Mouse (Mus musculus): Measurements from ENCODE around the gene Bach1.

The Bach1 gene

DNA sequence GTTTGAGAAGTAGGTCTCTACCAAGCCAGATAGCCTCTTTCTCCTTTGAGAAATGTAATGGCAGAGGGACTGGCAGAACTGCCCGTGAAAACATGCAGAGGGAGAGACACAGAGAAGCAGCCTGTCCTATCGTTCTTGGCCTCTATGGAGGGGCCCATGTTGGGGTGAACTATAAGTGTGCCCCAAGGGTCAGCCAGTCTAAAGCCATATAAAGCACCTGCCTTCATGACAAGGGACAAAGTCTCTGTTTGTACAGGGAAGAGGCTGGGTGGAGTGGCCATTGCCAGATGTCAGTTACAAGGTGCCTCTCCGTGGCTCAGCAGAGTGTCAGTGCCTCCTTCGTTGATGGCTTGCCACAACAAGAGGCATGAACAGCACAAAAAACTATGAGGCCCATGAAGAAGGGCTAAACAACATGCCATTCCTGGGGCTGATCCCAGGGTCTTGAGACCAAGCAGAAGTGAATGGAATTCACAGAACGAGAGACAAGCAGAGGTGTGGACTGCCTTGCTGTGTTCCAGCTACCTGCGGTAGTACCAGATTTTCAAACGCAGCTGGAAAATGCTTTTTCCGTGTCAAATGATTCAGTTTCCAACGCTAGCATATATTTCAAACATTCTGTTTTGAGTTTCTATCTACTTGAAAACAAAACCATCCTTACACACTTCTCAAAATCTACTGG lies 42.4 kb downstream of the Bach1 start:
- no peak for DNase-seq (ENCODE audit: low read depth, low spot score)

DNA sequence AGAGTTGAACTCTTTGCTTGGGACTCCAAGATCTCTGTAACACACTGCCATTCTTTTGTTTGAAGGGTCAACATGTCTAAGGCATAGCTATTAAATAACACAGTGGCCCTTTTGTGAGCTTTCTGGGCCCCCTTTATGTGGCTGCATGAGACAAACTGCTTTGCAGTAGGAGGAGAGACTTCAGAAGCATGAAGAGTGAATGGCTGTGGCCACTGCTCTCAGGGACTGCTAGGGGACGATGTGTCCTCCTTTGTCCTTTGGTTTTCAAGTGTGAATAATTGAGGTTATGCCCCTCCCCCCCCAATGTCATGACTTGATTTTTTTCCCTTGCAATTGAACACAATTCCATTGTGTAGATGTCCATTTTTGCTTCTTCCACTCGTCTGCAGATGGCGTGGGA lies 44.9 kb downstream of the Bach1 start:
- DNase-seq (ENCODE audit: low read depth, low spot score), result no peak

DNA sequence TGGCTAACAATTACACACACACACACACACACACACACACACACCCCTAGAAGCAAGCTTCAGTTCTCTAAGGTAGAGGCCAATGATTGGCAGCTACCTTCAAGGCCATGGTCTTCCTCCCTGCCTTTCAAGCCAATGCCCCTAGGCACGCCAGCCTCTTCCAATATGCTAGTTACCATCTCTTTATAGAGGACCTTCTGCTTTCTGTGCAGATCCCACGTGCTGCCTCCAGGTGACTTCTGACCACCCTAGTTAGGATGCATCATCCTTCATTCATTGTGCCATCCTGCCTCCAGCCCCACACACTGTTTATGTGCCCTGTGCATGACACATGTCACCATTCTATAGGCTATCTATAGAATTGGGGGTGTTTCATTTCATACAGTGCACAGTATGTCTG lies 45.6 kb downstream of the Bach1 start:
- no peak for DNase-seq (ENCODE audit: low read depth, low spot score)

DNA sequence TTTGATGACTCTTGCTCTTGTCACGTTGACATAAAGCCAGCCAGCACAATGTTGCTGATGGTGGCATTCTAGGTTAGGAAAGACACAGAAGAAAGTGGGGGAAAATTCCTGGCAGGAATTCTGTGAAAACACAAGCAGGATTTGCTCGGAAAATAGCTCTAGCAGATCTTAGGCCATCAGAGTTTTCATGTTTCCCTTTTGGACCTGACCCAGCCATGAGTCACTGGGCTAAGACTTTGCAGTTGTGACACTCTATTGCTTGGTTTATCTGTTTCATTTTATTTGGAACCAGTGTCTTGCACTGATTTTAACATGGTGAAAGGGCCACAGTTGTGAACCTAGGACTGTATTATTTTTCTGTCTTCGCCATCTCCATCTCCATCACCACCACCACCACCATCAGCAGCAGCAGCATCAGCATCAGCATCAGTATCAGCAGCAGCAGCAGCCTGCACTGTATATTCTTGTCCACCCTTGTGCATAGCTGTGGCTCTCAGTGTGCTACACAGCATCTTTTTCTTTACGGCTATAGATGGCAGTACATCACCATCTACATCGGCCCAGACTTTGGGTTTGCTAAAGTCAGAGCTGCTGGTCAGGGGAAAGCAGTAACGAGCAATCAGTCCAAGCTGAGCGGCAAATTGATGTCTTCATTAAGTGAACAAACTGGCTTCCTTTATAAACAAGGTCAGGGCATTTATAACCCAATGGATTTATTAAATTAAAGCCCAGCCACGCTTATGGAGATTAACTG lies 46.6 kb downstream of the Bach1 start:
- DNase-seq (ENCODE audit: low read depth, low spot score), result no peak

DNA sequence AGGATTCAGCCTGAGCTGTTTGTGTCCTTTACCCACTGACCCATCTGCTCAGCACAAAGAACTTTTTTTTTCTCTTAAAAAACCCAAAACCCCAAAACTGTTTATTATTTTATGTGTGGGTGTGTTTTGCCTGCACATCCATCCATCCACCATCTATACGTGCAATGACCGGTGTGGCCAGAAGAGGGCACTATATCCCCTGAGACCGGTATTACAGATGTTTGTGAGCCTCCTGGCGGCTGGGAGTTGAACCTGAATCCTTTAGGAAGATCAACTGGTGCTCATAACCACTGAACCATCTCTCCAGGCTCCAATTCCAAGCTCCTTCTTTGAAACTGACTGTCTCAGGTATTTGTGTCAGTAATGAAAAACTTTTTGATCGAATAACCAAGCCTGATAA lies 48.0 kb downstream of the Bach1 start:
- peak; percentile 24 for DNase-seq (ENCODE audit: low read depth, low spot score)

DNA sequence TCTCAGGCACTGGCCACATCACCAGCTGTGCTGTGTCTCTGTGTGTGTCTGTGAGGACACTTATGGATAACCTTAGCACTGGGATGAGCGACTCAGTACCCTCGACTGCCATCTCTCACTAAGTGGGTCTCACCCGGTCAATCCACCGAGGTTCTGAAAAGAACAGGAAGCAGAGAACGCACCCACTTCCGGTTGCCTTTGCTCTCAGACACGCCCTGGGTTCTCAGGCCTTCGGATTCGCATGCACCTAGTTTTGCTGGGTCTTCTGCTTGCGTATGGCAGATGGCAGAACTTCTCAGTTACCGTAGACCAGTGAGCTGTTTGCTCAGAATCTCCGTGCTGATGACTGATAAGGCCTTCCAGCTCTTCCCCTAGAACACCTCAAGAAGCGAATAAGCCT lies 52.5 kb downstream of the Bach1 start:
- DNase-seq (ENCODE audit: low read depth, low spot score), result no peak

DNA sequence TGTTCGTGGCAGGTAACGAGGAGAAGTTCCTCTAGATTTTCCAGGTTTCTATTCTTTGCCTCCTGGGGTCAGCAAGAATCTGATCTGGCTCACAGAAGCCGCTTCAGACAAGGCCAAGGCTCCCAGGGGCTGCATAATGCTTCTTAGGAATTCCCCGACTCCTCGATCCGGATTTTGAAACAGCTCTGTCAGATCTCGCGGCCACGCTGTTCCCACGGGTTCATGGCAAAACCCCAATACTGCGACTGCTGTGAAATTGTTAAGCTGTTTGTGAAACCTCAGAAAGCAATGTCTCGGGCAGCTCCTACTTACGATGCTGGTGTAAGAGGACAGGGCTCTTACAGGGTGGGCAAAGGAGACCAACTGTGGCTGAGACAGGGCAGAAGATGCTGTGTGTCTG lies 53.7 kb downstream of the Bach1 start:
- DNase-seq (ENCODE audit: low read depth, low spot score), result no peak

DNA sequence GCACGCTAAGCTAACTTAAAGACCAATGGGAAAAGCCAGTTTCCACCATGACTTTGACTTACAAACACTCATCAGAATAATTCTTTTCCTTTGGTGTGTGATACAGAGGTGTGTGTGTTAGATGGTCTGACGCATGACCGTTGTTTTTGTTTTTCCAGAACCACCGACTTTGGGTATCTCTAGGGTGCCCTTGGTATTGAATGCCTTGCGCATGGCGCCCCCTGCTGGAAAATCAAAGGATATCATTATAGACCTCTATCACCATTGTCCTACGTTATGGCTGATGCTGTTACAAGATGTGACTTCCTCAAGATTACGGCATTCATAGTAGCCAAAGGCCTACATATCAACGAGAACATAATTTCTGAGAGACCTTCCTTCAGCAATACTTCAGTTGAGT lies 56.1 kb downstream of the Bach1 start:
- peak; percentile 26 for DNase-seq (ENCODE audit: low read depth, low spot score)

DNA sequence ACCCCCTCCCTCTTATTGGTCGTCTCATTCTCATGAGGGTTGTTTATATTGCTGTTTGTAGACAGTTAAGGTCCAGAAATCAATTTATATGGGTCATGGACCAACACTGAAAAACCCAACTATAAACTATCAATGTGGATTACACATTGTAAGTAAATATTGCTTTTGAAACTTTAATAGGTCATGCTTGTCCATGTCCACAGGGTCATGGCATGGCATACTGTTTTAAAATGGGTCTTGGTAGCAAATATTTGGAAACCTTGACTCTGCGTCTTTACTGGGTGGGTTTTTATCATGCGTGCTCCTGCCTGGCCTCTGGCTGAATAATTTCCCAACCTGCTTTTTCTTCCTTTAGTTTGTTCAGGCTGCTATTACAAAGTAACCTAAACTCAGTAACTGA lies 57.2 kb downstream of the Bach1 start:
- DNase-seq (ENCODE audit: low read depth, low spot score), result no peak

DNA sequence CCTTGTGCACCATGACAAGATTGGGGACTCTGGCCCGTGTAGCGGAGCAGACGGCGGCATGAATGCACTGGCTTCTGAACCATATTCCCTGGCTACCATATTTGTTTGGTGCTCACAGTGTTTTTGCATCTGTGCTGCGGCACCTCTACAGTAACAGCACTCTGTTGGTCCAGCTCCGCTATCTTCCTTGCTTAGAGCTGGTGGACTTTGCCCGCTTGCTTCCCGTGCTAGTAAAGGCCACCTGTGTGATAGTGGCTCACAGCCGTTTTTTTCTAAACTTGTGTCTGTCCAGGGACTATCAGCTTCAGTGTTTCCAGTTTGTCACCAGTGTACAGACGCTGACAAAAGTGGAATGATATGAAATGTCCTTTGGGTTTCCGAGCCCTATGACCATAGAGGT lies 59.3 kb downstream of the Bach1 start:
- DNase-seq (ENCODE audit: low read depth, low spot score), result no peak

DNA sequence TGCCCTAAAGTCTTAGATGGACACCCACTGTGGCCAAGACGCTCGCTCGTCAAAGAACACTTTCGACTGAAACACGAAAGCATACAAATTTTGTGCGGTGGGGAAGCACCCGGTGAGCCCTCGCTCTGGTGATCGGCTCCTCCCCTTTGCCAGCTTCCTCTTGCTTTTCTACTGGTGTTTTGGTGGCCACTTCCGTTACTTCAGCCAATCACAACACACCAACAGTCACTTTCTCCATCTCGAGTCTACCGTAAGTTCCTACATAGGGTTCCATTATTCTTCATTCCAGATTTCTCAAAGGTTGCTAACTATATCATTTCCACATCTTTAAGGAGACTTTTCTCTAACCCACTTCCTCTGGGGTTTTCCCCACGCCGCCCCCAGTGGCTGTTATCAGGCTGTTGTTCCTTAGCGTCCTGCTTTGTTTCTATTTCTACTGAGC lies 65.9 kb downstream of the Bach1 start:
- no peak for DNase-seq (ENCODE audit: low read depth, low spot score)

DNA sequence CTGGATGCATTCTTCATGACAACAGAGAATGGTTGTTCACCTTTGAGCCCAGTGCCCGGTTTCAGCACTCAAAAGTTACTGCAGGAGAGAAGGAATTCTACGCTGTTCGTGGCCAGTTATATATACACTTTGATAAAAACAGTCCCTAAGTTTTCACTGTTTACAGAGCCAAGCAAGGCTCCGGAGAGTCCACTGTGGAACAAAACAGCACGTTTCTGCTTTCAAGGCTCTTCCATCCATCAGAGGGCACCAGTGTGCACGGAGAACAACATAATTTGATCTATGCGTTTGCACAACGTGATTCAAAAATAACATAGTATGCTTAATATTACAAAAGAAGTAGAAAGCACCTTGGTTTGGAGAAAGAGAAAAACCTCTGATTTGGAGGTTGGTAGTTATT lies 67.2 kb downstream of the Bach1 start:
- DNase-seq (ENCODE audit: low read depth, low spot score), result no peak

DNA sequence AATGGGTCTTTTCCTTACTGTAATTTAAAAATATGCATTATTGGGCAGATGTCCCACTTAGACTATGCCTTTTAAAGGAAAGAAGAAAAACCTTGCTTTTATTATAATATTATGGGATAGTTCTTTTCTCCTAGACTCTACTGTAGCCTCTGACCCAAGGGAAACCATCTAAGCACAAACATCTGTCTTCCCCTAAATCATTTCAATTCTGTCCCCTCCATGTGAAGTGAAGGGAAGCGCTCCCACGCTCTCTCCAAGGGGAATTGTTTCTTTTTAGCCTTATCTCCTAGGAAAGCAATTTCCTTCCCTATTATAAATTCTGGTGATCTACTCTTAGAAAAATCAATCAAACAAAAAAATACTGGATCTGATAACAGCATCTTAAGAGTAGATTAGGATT lies 71.8 kb downstream of the Bach1 start:
- no peak for DNase-seq (ENCODE audit: low read depth, low spot score)

DNA sequence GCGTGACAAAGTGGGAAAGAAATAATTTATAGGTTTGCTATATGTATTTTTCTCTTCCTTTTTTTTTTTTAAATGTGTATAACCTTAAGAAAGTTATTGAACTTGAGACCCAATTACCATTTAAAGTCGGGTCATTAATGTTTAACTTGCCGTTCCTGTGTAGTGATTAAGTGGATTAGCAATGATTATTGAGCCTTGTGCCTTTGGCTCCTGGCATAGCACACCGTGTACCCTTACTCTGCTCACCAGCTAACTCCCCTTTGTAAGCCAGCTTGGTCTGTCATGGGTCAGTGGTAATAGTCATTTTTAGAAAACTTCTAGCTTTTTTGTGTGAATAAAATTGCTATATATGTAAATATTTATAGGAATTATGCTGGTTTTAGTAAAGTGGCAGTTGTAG lies 73.2 kb downstream of the Bach1 start:
- DNase-seq (ENCODE audit: low read depth, low spot score), result no peak

DNA sequence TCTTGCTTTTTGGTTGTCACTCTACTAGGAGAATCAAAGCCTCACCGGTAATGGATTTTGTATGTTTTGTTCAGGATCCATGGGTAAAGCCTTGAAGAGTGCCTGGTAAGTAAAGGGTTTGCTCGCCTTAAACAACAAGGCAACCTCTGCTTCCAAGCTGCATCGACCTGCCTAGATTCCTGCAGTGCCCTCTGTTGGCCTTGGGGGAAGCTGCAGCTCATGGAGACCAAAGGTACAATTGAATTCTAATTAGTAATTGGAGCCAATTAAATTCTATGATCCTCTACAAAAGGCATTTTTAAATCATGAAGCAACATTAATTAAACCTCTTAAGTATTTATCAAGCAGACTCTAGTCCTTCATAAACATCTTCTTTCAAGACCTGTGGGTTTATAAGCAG lies 75.7 kb downstream of the Bach1 start:
- DNase-seq (ENCODE audit: low read depth, low spot score), result no peak

DNA sequence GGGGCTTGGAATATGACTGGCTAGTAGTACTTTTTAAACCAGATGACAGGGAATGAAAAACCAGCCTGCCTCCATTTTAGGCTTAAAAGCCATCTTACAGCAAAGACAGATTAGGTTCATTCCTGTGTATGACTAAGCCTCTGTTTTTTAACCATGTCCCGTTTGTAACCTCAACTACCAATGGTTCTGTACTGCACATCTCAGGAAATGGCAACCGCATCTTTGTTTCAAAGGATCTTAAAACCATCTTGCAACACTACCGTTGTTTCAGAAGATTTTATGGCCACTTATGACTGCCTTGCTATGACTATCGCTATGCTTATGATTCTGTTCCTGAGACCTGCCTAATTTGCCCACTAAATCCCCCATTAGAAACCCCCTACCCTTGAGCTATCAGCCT lies 78.6 kb downstream of the Bach1 start:
- no peak for DNase-seq (ENCODE audit: low read depth, low spot score)

DNA sequence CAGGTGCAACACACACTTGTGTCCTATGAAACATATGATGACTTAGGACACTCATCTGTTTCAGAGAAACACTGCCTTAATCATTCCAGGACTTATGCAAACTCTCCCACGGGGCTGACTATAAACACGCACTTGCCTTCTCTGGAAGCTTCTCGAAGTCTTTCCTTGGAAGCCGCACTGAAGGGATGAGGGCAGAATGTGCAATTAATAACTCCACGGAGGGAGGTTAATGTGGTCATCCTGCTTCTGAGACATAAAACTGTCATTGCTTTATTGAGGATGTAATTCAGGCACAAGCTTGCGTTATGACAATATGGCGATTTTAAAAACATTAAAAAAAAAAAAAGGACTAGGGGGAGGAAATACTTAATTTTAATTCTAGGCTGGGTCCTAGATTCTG lies 82.9 kb downstream of the Bach1 start:
- DNase-seq (ENCODE audit: low read depth, low spot score), result no peak
